In the genomic region with DNA sequence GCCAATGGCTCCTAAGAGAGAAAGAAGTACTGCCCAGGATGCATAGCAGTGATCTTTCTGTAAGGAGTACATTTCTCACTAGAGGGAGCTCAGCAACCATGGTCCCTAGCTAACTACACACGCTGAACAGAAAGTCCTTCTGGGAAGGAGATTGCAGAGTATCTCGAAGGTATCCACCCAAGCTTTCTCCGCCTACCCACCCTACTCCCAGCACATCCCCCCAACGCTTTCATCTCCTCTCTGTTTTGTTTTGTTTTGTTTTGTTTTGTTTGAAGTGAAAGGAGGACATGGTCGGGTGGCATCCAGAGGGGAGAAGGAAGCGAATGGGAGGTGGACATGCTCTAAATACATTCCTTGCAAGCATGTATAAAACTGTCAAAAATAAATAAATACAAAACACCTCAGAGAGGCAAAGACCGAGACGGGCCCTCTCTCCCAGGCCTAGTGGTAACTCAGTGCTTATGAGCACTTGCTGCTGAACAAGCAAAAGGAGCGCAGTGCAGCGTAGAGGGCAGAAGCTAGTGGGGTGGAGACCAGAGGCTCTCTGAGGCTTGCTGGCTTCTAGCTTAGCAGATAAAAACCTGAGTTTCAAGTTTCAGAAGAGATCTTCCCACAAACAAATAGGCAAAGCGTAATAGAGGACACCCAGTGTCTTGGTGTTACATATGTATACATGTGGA, we compare ENCODE assay signal across 8 mouse cellular contexts.
DNase-seq lines count a peak whose midpoint lies in the region; ATAC-seq and TF ChIP-seq lines count a peak whose summit lies in the region.

No protein-coding gene starts in this region.

- no peak overlapping the region for H3K9ac ChIP-seq in heart, embryonic 14.5 days (ENCODE audit: low read length)
- H3K9ac ChIP-seq in kidney, postnatal 0 days (ENCODE audit: low read depth, low read length): no peak overlapping the region

- no peaks in the 10 kb centered on the region for H3K36me3 ChIP-seq in heart, embryonic 14.5 days (ENCODE audit: control insufficient read depth, insufficient read depth, low read length)
- H3K36me3 ChIP-seq in kidney, postnatal 0 days (ENCODE audit: insufficient read depth, low read length): no peaks in the 10 kb centered on the region

- no peak for DNase-seq in heart, postnatal 4 days
- DNase-seq in 3T3-L1 (ENCODE audit: low read depth, low spot score) (peak; percentile 57), ZHBTc4 (ENCODE audit: low read depth, low spot score) (peak; percentile 23)
- peak; percentile 93 for DNase-seq in kidney, postnatal 0 days (ENCODE audit: low spot score)
- no peak for DNase-seq in gastrocnemius, postnatal 10 days
- no peak for DNase-seq in lung, adult 18-20 months

- no peak overlapping the region for H3K27ac ChIP-seq in heart, embryonic 14.5 days (replicated peaks in 1 of 2; ENCODE audit: control insufficient read depth in 1 of 2, insufficient read depth in 1 of 2, low read depth in 2 of 2, low read length in 2 of 2)
- H3K27ac ChIP-seq in kidney, postnatal 0 days: no peak overlapping the region

- H3K4me1 ChIP-seq in heart, embryonic 14.5 days (ENCODE audit: control insufficient read depth in 2 of 2, insufficient read depth in 2 of 2, low read length in 2 of 2): no peaks in the 10 kb centered on the region
- no peaks in the 10 kb centered on the region for H3K4me1 ChIP-seq in kidney, postnatal 0 days (replicated peaks; ENCODE audit: insufficient read depth, low read length)

- H3K4me2 ChIP-seq in heart, embryonic 14.5 days (ENCODE audit: low read length): peak overlapping the region; percentile 45
- peak overlapping the region; percentile 51 for H3K4me2 ChIP-seq in kidney, postnatal 0 days (ENCODE audit: low read length)

- 59% methylated on average over 11 of the region's 11 CpGs for WGBS in heart, embryonic 14.5 days
- 15% methylated on average over 11 of the region's 11 CpGs for WGBS in kidney, postnatal 0 days

- H3K4me3 ChIP-seq in heart, embryonic 14.5 days (ENCODE audit: control insufficient read depth in 1 of 2, insufficient read depth in 1 of 2, low read depth in 1 of 2, low read length in 2 of 2): 0 out of 4 replicates have a peak overlapping the region, but pooled peaks of 1 of the 2 experiments have one; percentile 23
- peak overlapping the region; percentile 15; the same call in 1 of the 2 replicates for H3K4me3 ChIP-seq in kidney, postnatal 0 days (replicated peaks; ENCODE audit: low read depth, low read length)

- TF ChIP-seq CTCF in kidney, postnatal 0 days (IDR thresholded peaks at IDR 0.05; ENCODE audit: low read depth): peak; percentile 75

- no peak for ATAC-seq in heart, embryonic 14.5 days (ENCODE audit: insufficient number of reproducible peaks, insufficient read depth, low FRiP score, low read depth)
- peak; percentile 89 for ATAC-seq in kidney, postnatal 0 days (replicated peaks; ENCODE audit: low FRiP score, low read depth)
- ATAC-seq in monocyte, adult 5-6 weeks (replicated peaks; ENCODE audit: insufficient number of reproducible peaks, low FRiP score, low TSS enrichment, poor library complexity, severe bottlenecking): no peak

- no peaks in the 10 kb centered on the region for H3K9me3 ChIP-seq in heart, embryonic 14.5 days (ENCODE audit: control insufficient read depth, low read length)
- H3K9me3 ChIP-seq in kidney, postnatal 0 days (replicated peaks; ENCODE audit: low read length): no peaks in the 10 kb centered on the region

- no peaks in the 10 kb centered on the region for H3K27me3 ChIP-seq in heart, embryonic 14.5 days (ENCODE audit: control insufficient read depth, insufficient read depth, low read length)
- H3K27me3 ChIP-seq in kidney, postnatal 0 days (ENCODE audit: insufficient read depth, low read length): no peaks in the 10 kb centered on the region

Comparison
In these comparisons a context has a peak if more than half of its experiments do, and no peak if none do; other contexts are left out.
1. DNase-seq: peak in 3T3-L1 (single experiment), ZHBTc4 (single experiment) and kidney, postnatal 0 days (single experiment); none in heart, postnatal 4 days (single experiment), gastrocnemius, postnatal 10 days (single experiment) and lung, adult 18-20 months (0 of 2).